ENCODE assay signal across 17 mouse cellular contexts in the genomic region with DNA sequence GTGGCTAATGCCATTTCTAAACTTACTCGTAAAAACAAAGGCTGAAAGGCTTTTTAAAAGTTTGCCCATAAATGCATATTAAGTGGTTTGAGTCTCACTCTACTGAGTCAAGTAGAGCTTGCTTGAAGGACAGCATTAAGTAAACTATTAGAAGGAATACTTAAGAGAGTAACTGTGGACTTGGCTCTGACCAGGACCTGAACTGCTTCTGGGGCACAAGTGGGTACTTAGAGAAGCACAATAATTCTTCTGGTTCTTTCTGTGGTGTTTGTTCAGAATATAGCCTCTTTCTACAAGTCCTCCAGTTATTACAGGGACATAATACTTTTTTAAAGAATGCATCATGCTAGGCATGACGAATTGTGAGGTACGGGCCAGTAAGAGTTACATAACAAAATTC.
"Had no signal": no experiment of that assay in that cellular context is flagged by ENCODE, and none has a peak within 500 bp of the region (broad histone marks: within the 10 kb centered on the region; RNA-seq: fewer than 3 reads in every experiment).

No protein-coding gene starts in this region.

- H3K9me3 ChIP-seq: liver, embryonic 13.5 days; liver, embryonic 15.5 days; lung, embryonic 15.5 days; megakaryocyte, embryonic 14.5 days; midbrain, embryonic 13.5 days; midbrain, embryonic 15.5 days; neural tube, embryonic 12.5 days had no signal

- H3K27me3 ChIP-seq: liver, embryonic 13.5 days; liver, embryonic 15.5 days; lung, embryonic 15.5 days; megakaryocyte, embryonic 14.5 days; midbrain, embryonic 13.5 days; midbrain, embryonic 15.5 days; neural tube, embryonic 12.5 days had no signal

- H3K4me3 ChIP-seq: liver, embryonic 13.5 days; liver, embryonic 15.5 days; lung, embryonic 15.5 days; megakaryocyte, embryonic 14.5 days; midbrain, embryonic 13.5 days; midbrain, embryonic 15.5 days; neural tube, embryonic 12.5 days had no signal

- H3K36me3 ChIP-seq: lung, embryonic 15.5 days; neural tube, embryonic 12.5 days had no signal

- ATAC-seq: liver, postnatal 0 days; midbrain, embryonic 13.5 days; midbrain, embryonic 15.5 days had no signal

- H3K27ac ChIP-seq: liver, embryonic 13.5 days; liver, embryonic 15.5 days; lung, embryonic 15.5 days; macrophage; midbrain, embryonic 13.5 days; midbrain, embryonic 15.5 days; neural tube, embryonic 12.5 days had no signal

- H3K4me2 ChIP-seq: liver, embryonic 11.5 days; liver, embryonic 13.5 days; liver, embryonic 15.5 days; lung, embryonic 15.5 days; midbrain, embryonic 11.5 days; midbrain, embryonic 13.5 days; midbrain, embryonic 15.5 days; neural tube, embryonic 12.5 days had no signal

- H3K9ac ChIP-seq: liver, embryonic 13.5 days; liver, embryonic 15.5 days; liver, postnatal 0 days; lung, embryonic 15.5 days; midbrain, embryonic 13.5 days; neural tube, embryonic 12.5 days had no signal

- DNase-seq: liver, embryonic 13.5 days; liver, postnatal 0 days; right cerebral cortex, postnatal 14 days; right cerebral cortex, postnatal 4 days; spleen, adult 18-20 months; thymus, adult 18-20 months; thymus, postnatal 14 days; thymus, postnatal 36 days had no signal
